Mouse (Mus musculus) thymus, adult 2 months (tissue): ENCODE measurements at regions not wholly inside any gene's neighbourhood (a gene's known extent, or its start where the extent isn't known, plus 50 kb on each side); places are given as distances from the start of the nearest gene placed in this dataset.

Experiments used
- DNase-seq: peaks from one replicate; pipeline ENCODE4 v3.0.0; 2021
- H3K27ac ChIP-seq: fragments of 200-500 bp; 2 replicates; pipeline ENCODE4 v1.5.1; 2012; ENCODE audit warnings: low read length, control low read depth; ENCODE audit not compliant: control insufficient read depth, insufficient read depth
- H3K27me3 ChIP-seq: fragments of 200-500 bp; 2 replicates; pipeline ENCODE4 v1.6.1; 2012; ENCODE audit warnings: mild to moderate bottlenecking, low read length, moderate library complexity, mixed read lengths; ENCODE audit not compliant: control insufficient read depth, insufficient read depth
- H3K36me3 ChIP-seq: fragments of 200-500 bp; 2 replicates; pipeline ENCODE4 v1.6.1; 2012; ENCODE audit warnings: mild to moderate bottlenecking, low read length, moderate library complexity; ENCODE audit not compliant: control insufficient read depth, insufficient read depth
- H3K4me1 ChIP-seq: fragments of 200-500 bp; replicated peaks from 2 replicates; pipeline ENCODE4 v1.6.1; 2012; ENCODE audit warnings: low read length; ENCODE audit not compliant: control insufficient read depth, insufficient read depth
- H3K4me3 ChIP-seq: fragments of 200-500 bp; 2 replicates; pipeline ENCODE4 v1.5.1; 2012; ENCODE audit warnings: mild to moderate bottlenecking, low read length, control low read depth, moderate library complexity; ENCODE audit not compliant: control insufficient read depth, insufficient read depth
- CTCF ChIP-seq: fragments of 200-500 bp; IDR thresholded peaks from 2 replicates; pipeline ENCODE4 v1.5.1; 2012; ENCODE audit warnings: mild to moderate bottlenecking, control low read depth, low read length, moderate library complexity, borderline replicate concordance; ENCODE audit not compliant: control insufficient read depth, poor library complexity, insufficient read depth; ENCODE audit errors: extremely low read depth
- POLR2A ChIP-seq: fragments of 200-500 bp; IDR thresholded peaks from 2 replicates; pipeline ENCODE4 v1.6.1; 2012; ENCODE audit warnings: mild to moderate bottlenecking, low read length, control low read depth, moderate library complexity; ENCODE audit not compliant: control insufficient read depth, poor library complexity, insufficient read depth; ENCODE audit errors: extremely low read depth
- WGBS: fragments of 180-500 bp; shearing (Covaris S2); methylation state at CpG from one replicate; pipeline ENCODE4 v1.1.7; 2018; 5-methylcytosine and 5-hydroxymethylcytosine counted together

- no peaks in the 10 kb centered on the region for H3K27me3 ChIP-seq
- WGBS: 86% methylated on average over 3 of the region's 3 CpGs
- H3K4me1 ChIP-seq: no peaks in the 10 kb centered on the region
- no peak overlapping the region for H3K4me3 ChIP-seq
- no peak overlapping the region for H3K27ac ChIP-seq
- DNase-seq: no peak
- H3K36me3 ChIP-seq: no peaks in the 10 kb centered on the region
- TF ChIP-seq CTCF (no peak), POLR2A (no peak)
Observed at GRCm38 (mm10) chr15:33973466-33973865, 384.2 kb downstream of the 9430069I07Rik start.

- H3K27me3 ChIP-seq: no peaks in the 10 kb centered on the region
- WGBS: 23% methylated on average over 1 of the region's 1 CpGs
- DNase-seq: no peak
- TF ChIP-seq CTCF (no peak), POLR2A (no peak)
- H3K36me3 ChIP-seq: no peaks in the 10 kb centered on the region
- no peak overlapping the region for H3K27ac ChIP-seq
- H3K4me3 ChIP-seq: no peak overlapping the region
- no peaks in the 10 kb centered on the region for H3K4me1 ChIP-seq
Observed at GRCm38 (mm10) chr15:33969409-33969808, 388.3 kb downstream of the 9430069I07Rik start.

- no peak for DNase-seq
- 92% methylated on average over 4 of the region's 4 CpGs for WGBS
- H3K27me3 ChIP-seq: no peaks in the 10 kb centered on the region
- no peaks in the 10 kb centered on the region for H3K4me1 ChIP-seq
- no peaks in the 10 kb centered on the region for H3K36me3 ChIP-seq
- H3K4me3 ChIP-seq: no peak overlapping the region
- H3K27ac ChIP-seq: no peak overlapping the region
- TF ChIP-seq POLR2A (no peak), CTCF (no peak)
Observed at GRCm38 (mm10) chr15:33935013-33935664, 422.5 kb downstream of the 9430069I07Rik start.

GRCm38 (mm10) chr15:33926446-33926845, 431.2 kb downstream of the 9430069I07Rik start:
- no peak overlapping the region for H3K27ac ChIP-seq
- no peaks in the 10 kb centered on the region for H3K4me1 ChIP-seq
- TF ChIP-seq POLR2A (no peak), CTCF (no peak)
- no peak overlapping the region for H3K4me3 ChIP-seq
- no peaks in the 10 kb centered on the region for H3K27me3 ChIP-seq
- 73% methylated on average over 2 of the region's 2 CpGs for WGBS
- H3K36me3 ChIP-seq: no peaks in the 10 kb centered on the region
- DNase-seq: no peak

- Histone ChIP-seq H3K27ac (no peak overlapping the region), H3K4me3 (no peak overlapping the region), H3K27me3 (no peaks in the 10 kb centered on the region), H3K4me1 (no peaks in the 10 kb centered on the region), H3K36me3 (no peaks in the 10 kb centered on the region)
- no peak for TF ChIP-seq CTCF
- no peak for TF ChIP-seq POLR2A
- 69% methylated on average over 5 of the region's 5 CpGs for WGBS
- DNase-seq: no peak
Observed at GRCm38 (mm10) chr15:33924094-33924890, 433.4 kb downstream of the 9430069I07Rik start.

GRCm38 (mm10) chr15:33914891-33915290, 442.8 kb downstream of the 9430069I07Rik start:
- TF ChIP-seq POLR2A (no peak), CTCF (no peak)
- H3K4me1 ChIP-seq: no peaks in the 10 kb centered on the region
- DNase-seq: no peak
- no peaks in the 10 kb centered on the region for H3K36me3 ChIP-seq
- no peak overlapping the region for H3K4me3 ChIP-seq
- H3K27ac ChIP-seq: no peak overlapping the region
- 76% methylated on average over 1 of the region's 1 CpGs for WGBS
- H3K27me3 ChIP-seq: no peaks in the 10 kb centered on the region
